Mouse (Mus musculus) gastrocnemius, adult 2 months (tissue): ENCODE data around the gene Ogdhl. TPM values are rescaled to one million over a fixed set of nuclear protein-coding genes. Genes with fewer than 3 reads are reported as not detected.
"Not testable (repeated sequence)": the region's sequence is repeated elsewhere in the genome, so short reads cannot be mapped to it uniquely, and the experiment has no call there.

Experiments
- DNase-seq: peaks from one replicate; pipeline ENCODE4 v3.0.0; 2022
- H3K27ac ChIP-seq: fragments of 200-600 bp; 2 replicates; pipeline ENCODE4 v1.8.1; 2022; ENCODE audit warnings: mild to moderate bottlenecking
- H3K4me3 ChIP-seq: fragments of 200-600 bp; 2 replicates; pipeline ENCODE4 v1.8.1; 2022; ENCODE audit warnings: mild to moderate bottlenecking, moderate library complexity
- CTCF ChIP-seq: fragments of 200-600 bp; IDR thresholded peaks from 2 replicates; pipeline ENCODE4 v1.8.1; 2022; ENCODE audit warnings: antibody characterized with exemption, mild to moderate bottlenecking, moderate library complexity
- intact Hi-C: fragments of 180-260 bp; cut with DNase I; formaldehyde crosslinking; loops from one replicate; pipeline ENCODE4 v1.15.1; 2025
- total RNA-seq, 2 experiments: library from RNA; stranded (reverse); gene quantifications; 2 replicates each; pipeline ENCODE4 v1.2.3; 2021

Ogdhl gene
- total RNA-seq, 2 experiments from 2014 or later: 0.48 to 0.61 TPM

DNA sequence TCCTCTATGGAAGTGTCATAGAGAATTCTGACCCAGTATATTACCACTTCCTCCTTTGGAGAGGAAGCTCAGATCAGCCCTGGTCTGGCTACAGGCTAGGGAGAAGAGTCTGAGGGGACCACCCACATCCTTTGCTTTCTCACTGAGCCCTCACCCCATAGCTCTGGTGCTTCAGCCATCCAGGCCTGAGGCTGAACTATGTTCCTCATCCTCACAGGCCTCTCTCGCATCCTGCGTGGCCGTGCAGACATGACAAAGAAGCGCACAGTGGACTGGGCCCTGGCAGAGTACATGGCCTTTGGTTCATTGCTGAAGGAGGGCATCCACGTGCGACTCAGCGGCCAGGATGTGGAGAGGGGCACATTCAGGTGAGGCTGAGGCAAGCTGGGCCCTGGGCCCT, 20.0 kb downstream of the Ogdhl start:
- no peak overlapping the region for H3K27ac ChIP-seq
- no peak for DNase-seq
- no peak overlapping the region for H3K4me3 ChIP-seq
- TF ChIP-seq CTCF: no peak
- intact Hi-C loops: no loop called here

DNA sequence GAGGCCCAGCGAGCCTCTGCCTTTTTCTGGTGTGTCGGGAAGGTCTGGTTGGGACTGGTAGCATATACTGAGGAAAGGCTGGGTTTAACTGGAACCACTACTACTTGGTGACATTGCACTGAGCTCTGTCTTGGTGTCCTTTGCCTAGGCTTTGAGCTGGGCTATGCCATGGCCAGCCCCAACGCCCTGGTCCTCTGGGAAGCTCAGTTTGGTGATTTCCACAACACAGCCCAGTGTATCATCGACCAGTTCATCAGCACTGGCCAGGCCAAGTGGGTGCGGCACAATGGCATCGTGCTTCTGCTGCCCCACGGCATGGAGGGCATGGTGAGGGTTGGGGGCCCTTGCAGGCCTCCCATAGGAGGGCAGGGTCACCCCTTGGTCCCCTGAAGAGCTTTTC, 22.4 kb downstream of the Ogdhl start:
- H3K27ac ChIP-seq: no peak overlapping the region
- TF ChIP-seq CTCF: no peak
- DNase-seq: no peak
- intact Hi-C loops: no loop called here
- no peak overlapping the region for H3K4me3 ChIP-seq

DNA sequence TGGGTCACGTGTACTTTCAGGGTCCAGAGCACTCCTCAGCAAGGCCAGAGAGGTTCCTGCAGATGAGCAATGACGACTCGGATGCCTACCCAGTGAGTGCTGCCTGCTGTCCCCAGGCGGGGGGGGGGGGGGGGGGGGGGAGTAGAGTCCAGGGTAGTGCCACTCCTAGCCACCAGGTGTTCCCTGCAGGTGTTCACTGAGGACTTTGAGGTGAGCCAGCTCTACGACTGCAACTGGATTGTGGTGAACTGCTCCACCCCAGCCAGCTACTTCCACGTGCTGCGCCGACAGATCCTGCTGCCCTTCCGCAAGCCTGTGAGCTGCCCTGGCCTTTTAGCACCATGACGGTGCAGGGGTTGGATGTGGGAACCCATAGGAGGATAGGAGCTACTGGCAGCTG, 22.9 kb downstream of the Ogdhl start:
- intact Hi-C loops: no loop called here
- TF ChIP-seq CTCF: no peak

DNA sequence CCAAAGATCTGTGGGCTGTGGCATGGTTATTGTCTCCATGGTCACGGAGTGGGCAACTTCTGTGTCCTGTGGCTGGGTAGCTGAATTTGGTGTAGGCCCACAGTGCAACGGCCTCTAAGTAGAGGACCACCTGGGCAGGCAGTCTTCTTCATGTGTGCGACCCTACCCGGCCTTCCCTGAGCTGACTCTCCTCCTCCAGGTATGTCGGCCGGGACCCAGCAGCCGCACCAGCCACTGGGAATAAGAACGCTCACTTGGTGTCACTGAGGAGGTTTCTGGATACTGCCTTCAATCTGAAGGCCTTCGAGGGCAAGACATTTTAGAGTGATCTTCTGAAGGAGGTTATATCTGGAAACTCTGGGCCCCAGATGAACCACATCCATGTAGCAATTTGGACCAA, 25.5 kb downstream of the Ogdhl start:
- Histone ChIP-seq H3K27ac (no peak overlapping the region), H3K4me3 (no peak overlapping the region)
- no peak for DNase-seq
- no peak for TF ChIP-seq CTCF
- intact Hi-C loops: no loop called here

More for the DNA sequence above, 22.9 kb downstream of the Ogdhl start:
- no peak for DNase-seq
- Histone ChIP-seq H3K27ac (no peak overlapping the region), H3K4me3 (no peak overlapping the region)

DNA sequence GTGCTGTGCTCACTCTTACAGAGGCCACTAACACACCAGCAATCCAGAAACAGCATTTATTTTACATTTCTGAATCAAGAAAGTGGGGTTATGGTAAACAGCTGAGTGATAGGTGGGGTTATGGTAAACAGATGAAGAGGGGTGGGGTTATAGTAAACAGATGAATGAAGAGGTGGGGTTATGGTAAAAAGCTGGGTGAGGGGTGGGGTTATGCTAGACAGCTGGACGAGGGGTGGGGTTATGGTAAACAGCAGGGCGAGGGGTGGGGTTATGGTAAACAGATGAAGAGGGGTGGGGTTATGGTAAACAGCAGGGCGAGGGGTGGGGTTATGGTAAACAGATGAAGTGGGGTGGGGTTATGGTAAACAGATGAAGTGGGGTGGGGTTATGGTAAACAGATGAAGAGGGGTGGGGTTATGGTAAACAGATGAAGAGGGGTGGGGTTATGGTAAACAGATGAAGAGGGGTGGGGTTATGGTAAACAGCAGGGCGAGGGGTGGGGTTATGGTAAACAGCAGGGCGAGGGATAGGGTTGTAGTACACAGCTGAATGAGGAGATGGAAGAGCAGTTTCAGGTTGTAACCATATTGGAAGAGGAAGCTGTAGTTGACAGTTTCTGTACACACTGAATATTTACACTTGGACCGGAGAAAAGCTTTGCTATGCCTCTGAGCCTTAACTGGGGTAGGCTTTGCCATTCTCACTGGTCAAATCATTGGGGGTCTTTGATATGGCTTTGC, 29.5 kb downstream of the Ogdhl start:
- H3K27ac ChIP-seq, H3K4me3 ChIP-seq, intact Hi-C loops, DNase-seq: not testable (repeated sequence)

DNA sequence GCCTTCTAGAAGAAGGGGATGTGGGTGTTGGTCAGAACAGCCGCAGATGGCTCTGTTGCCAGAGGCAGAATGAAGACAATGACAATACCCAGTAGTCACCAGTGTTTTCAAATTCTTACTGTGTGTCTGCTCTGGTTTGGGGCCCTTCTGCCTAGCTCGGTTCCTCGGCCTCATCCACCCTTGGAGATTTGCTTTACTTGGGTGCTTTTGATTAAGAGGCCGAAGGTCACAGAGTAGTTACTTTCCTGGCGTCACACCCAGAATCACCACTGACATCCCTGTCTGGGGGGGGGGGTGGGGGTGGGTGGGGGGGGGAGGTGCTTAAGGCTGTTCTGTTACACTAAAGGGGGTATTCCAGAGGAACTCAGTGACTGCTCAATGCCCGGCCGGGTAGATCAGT, 42.5 kb downstream of the Ogdhl start:
- intact Hi-C loops: no loop called here
- Histone ChIP-seq H3K4me3 (no peak overlapping the region), H3K27ac (no peak overlapping the region)
- no peak for TF ChIP-seq CTCF
- no peak for DNase-seq

DNA sequence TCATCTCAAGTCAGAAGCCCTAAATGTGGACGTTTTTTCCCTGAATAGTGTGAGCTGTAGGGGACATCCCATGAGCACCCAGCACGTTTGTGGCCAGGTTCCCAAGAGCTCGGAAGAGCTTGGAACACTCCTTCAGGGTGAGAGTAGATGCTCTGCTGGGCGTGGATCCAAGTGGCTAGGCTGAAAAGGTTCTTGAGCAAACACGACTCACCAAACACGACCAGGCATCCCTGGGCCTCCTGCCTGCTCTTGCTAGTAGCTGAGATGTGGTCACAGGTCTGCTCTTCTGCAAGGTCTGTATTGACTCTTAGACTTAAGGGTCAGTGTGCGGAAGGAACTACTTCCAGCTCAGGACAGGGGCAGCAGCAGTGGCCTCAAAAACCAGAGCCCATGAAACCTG, 47.9 kb downstream of the Ogdhl start:
- H3K27ac ChIP-seq: no peak overlapping the region
- intact Hi-C loops: no loop called here
- DNase-seq: no peak
- TF ChIP-seq CTCF: no peak
- no peak overlapping the region for H3K4me3 ChIP-seq

DNA sequence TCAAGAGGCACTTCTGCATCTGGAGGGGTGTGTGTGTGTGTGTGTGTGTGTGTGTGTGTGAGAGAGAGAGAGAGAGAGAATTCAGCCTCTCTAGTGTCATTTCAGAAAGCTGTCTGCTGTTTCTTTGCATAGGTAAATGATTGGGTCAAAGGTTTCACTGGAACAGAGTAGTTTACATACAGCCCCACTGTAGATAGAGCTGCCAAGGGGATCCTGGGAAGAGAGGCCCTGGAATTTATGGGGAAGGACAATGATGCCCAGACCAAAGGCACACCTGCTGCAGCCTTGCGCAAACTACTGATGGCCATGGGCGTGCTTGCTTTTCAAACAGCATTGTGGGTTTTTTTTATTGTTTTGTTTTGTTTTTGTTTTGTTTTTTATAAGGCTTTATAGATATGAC, 50.7 kb downstream of the Ogdhl start:
- intact Hi-C loops: no loop called here
- no peak overlapping the region for H3K4me3 ChIP-seq
- no peak overlapping the region for H3K27ac ChIP-seq
- DNase-seq: no peak
- no peak for TF ChIP-seq CTCF

DNA sequence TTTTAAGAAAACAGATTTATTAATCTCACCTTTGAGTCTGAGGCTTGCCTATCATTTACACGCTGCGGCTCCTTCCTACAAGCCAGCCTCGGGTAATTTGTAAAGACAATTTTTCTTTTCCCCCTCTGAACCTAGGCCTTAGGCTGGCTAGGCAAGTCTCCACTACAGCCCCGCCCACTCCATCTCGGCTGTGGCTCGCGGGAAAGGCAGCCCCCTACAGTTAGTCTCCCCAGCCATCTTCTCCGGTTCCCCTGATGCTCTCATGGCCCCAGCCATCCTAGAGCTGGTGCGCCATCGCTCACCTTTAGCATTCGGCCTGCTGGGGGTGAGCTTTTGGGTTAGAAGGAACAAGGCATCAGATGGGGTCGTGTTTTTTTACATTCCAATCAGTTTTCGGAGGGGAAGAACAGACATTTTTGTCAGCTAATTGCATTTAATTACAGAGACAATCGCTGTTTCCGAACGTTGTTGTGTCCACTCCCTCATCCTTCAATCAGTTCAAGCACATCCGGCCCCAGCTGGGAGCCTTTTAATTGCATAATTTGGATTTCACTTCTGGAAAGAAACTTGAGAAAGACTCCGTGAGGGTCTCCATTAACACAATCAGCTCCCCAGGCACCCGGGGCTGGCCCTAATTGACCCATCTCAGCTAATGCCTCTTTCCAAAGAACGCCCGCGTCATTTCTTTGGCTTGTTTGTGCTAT, 57.7 kb downstream of the Ogdhl start:
- TF ChIP-seq CTCF: no peak
- Histone ChIP-seq H3K4me3 (no peak overlapping the region), H3K27ac (no peak overlapping the region)
- DNase-seq: no peak
- intact Hi-C loops: no loop called here

DNA sequence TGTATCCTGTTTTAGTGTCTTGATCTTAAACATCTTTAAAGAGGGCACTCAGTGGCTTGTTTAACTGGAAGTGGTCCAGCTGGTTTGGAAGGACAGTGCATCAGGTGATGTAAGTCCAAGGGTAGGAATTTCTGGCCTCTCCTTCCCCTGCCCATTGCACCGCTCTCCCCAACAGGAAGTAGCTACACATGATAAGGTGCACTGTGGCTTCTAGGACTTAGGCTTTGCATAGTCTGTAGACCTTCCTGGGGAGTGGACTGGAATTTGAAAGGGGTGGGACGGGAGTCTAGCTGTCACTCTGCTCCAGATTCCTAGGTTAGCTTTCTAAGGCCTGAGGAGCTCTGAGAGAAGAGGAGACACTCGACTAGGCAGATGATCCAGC, 58.3 kb downstream of the Ogdhl start:
- H3K4me3 ChIP-seq: no peak overlapping the region
- no peak overlapping the region for H3K27ac ChIP-seq
- DNase-seq: no peak
- no peak for TF ChIP-seq CTCF
- intact Hi-C loops: no loop called here

DNA sequence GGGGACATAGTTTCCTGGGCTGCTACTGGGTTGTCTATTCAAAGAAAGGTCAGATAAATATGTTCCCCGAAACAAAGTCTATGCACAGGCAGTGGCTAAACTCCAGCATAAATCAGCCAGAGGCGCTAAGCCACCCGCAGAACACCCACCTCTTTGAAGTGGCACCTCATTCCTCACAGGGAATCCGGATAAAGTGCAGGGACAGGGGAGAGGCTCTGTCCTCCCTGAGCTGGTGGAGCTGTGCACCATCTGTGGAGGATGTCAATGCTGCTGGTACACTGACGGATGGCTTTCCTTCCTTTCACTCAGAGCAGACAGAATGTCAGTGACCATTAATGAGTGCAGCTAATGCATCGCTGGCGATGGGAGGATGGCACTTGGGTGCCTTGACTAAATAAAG, 59.2 kb downstream of the Ogdhl start:
- intact Hi-C loops: no loop called here
- no peak for TF ChIP-seq CTCF
- no peak for DNase-seq
- Histone ChIP-seq H3K27ac (no peak overlapping the region), H3K4me3 (no peak overlapping the region)

DNA sequence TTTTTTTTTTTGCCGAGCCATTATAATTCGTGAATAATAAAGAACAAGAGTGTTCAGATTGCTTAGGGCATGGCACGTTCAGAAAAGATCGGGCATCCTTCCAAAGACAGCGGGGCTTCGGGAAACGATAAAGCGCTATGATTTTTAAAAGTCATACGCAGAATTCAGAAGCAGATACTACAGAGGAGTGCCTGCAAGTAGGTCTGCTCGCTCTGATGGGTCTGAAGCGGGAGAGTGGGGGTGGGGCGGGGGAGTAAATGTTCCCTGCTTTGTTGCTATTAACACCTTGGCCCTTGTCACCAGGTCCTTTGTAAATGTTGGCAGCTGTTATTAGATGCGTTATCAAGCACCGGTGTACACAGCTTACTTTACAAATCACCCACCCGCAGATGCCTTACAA, 59.8 kb downstream of the Ogdhl start:
- no peak overlapping the region for H3K27ac ChIP-seq
- no peak for TF ChIP-seq CTCF
- DNase-seq: no peak
- H3K4me3 ChIP-seq: no peak overlapping the region
- intact Hi-C loops: no loop called here

DNA sequence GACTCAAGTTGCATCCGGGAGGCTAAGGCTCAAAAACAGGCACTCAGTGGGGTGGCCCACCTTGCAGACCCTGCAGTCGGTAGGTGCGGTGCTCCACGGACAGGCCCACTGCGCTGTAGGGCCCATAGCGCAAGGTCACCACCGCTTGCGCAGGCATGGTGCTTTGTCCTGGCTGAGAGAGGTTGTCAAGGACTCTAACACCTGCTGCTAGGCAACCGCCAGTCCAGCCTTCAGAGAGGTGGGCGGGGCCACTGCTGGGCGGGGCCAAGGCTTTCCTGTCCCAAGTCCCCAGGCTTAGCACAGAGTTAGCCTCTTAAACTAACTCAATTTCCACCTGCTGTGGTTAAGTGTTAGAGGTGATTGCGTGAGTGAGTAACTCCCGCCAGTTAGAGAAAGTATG, 66.4 kb downstream of the Ogdhl start, which contains the start of gene 1700024G13Rik:
Gene 1700024G13Rik, minus strand, starts transcription at position 196 of the 400 bp plus-strand sequence.
- TF ChIP-seq CTCF: no peak
- DNase-seq: no peak
- intact Hi-C loops: no loop called here
- no peak within 1 kb of the TSS for H3K27ac ChIP-seq
- no peak within 1 kb of the TSS for H3K4me3 ChIP-seq

Other genes starting within 250 kb of the Ogdhl start
- 10 to 100 TPM; 17.4 to 29.0 TPM for gene Oxnad1, start 236.6 kb upstream of the Ogdhl start, total RNA-seq
- gene Dph3, start 236.3 kb upstream of the Ogdhl start, total RNA-seq: 100 to 1,000 TPM; 110 to 122 TPM
- gene Msmb, start 180.0 kb upstream of the Ogdhl start, total RNA-seq: not detected
- 10 to 100 TPM; 60.8 to 77.6 TPM for gene Ncoa4, start 162.2 kb upstream of the Ogdhl start, total RNA-seq
- gene Timm23, start 120.1 kb upstream of the Ogdhl start, total RNA-seq: 100 to 1,000 TPM; 187 to 209 TPM
- gene Parg, start 120.1 kb upstream of the Ogdhl start, total RNA-seq: 10 to 100 TPM; 21.4 to 22.0 TPM
- gene 1700024G13Rik, start 66.4 kb downstream of the Ogdhl start, total RNA-seq: not detected
- gene Slc18a3, start 142.8 kb downstream of the Ogdhl start, total RNA-seq: not detected
- not detected for gene Chat, start 144.0 kb downstream of the Ogdhl start, total RNA-seq
- 1 to 10 TPM; 4.4 to 4.5 TPM for gene Ercc6, start 191.5 kb downstream of the Ogdhl start, total RNA-seq